Mouse (Mus musculus) cerebellum, adult 2 months (tissue): ENCODE measurements around the gene Mag.

Source experiments
- CTCF ChIP-seq: fragments of 200-500 bp; IDR thresholded peaks from 2 replicates; pipeline ENCODE4 v1.5.1; 2011; ENCODE audit warnings: low read depth, mild to moderate bottlenecking, control low read depth, low read length, moderate library complexity, borderline replicate concordance; ENCODE audit not compliant: insufficient read depth
- POLR2A ChIP-seq: fragments of 200-500 bp; IDR thresholded peaks from 2 replicates; pipeline ENCODE4 v1.6.1; 2011; ENCODE audit warnings: low read length, control low read depth, borderline replicate concordance; ENCODE audit not compliant: insufficient read depth

DNA sequence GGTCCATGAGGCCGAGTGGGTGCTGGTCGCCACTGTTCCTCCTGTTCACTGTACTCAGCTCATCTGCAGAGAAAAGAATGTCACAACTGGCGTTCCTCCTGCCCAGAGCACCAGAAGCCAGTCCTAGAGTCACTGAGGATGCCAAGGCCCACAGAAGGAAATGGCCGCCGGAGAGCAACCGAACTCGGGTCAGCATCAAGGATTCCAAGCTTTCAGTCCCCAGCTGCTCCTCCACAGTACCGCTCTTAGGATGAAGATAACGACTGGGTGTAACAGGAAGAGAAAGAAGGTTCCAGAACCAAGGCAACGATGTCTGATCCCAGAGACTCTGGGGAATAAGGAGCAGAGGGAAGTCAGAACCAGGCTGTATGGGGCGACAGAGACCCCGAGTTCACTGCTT lies 53.2 kb downstream of the Mag start, which contains the start of gene Ffar1:
- TF ChIP-seq CTCF (no peak), POLR2A (no peak)
